Mouse (Mus musculus): Measurements from ENCODE around the gene Dennd6b. TPM values are rescaled to one million over a fixed set of nuclear protein-coding genes. Genes with fewer than 3 reads are reported as not detected.

The Dennd6b gene
- 22.8 and 25.8 TPM in 2 replicates for polyA plus RNA-seq (2015; fragmentation: Nextera tagmentation; extraction: Ambion mirVana)

DNA sequence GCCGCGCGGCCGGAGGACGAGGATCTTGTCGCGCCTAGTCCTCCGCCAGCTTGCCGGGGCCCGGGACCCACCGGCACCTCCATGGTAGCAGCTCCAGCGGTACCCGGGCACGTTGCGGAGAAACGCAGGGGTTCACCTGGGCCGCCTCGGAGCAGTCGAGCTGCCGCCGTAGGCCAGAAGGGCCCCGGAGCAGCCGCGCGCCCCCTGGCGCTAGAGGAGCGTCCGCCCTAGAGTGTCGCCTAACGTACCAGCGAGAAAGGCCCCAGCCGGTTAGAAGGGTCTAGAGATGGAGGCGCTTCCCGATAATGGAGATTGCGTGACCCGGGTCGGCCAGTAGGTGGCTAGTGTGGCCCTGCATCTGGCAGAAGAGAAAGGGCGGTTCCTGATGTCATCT lies at the start of gene Dennd6b:
Dennd6b (minus strand) TSS at position 184 of the 394 bp plus-strand sequence.
- H3K4me3 ChIP-seq, result peak within 1 kb of the TSS; percentile 89
- peaks cover 15% of the 10 kb centered on the region for H3K4me1 ChIP-seq
- H3K27ac ChIP-seq, result peak within 1 kb of the TSS; percentile 99
- peak within 1 kb of the TSS; percentile 96 for H3K9ac ChIP-seq
- peak within 1 kb of the TSS; percentile 78 for H3K4me2 ChIP-seq (replicated peaks)
- under 1% methylated on average over 38 of the region's 38 CpGs for WGBS
- no peaks in the 10 kb centered on the region for H3K9me3 ChIP-seq
- H3K27me3 ChIP-seq, result no peaks in the 10 kb centered on the region
- peak; percentile 98 for ATAC-seq (ENCODE audit: low FRiP score, low read depth)
- H3K36me3 ChIP-seq, result no peaks in the 10 kb centered on the region; the same call in 1 of the 2 replicates

DNA sequence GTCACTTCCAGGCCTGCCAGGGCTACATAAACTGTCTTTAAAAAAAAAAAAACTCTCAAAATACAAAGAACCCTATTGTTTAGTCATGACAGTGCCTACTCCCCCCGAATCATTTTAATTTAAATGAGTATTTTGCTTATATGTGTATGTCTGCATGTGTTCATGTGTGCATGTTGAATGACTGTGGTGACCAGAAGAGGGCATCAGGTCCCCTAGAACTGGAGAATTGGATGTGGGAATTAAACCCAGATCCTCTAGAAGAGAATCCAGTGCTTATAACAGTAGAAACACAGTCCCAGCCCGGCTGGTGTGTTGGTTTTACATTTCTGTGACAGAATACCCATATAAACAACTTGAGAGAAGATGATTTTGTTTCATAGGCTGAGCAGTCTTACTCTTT lies 44.7 kb upstream of the Dennd6b start:
- H3K36me3 ChIP-seq, result peaks cover 39% of the 10 kb centered on the region
- 80% methylated on average over 2 of the region's 2 CpGs for WGBS
- no peak overlapping the region for H3K27ac ChIP-seq
- no peak overlapping the region for H3K4me3 ChIP-seq
- no peak for ATAC-seq (ENCODE audit: low FRiP score, low read depth)
- H3K9me3 ChIP-seq, result no peaks in the 10 kb centered on the region
- no peak overlapping the region for H3K9ac ChIP-seq
- no peak overlapping the region for H3K4me2 ChIP-seq (replicated peaks)
- no peaks in the 10 kb centered on the region for H3K27me3 ChIP-seq
- no peaks in the 10 kb centered on the region for H3K4me1 ChIP-seq

DNA sequence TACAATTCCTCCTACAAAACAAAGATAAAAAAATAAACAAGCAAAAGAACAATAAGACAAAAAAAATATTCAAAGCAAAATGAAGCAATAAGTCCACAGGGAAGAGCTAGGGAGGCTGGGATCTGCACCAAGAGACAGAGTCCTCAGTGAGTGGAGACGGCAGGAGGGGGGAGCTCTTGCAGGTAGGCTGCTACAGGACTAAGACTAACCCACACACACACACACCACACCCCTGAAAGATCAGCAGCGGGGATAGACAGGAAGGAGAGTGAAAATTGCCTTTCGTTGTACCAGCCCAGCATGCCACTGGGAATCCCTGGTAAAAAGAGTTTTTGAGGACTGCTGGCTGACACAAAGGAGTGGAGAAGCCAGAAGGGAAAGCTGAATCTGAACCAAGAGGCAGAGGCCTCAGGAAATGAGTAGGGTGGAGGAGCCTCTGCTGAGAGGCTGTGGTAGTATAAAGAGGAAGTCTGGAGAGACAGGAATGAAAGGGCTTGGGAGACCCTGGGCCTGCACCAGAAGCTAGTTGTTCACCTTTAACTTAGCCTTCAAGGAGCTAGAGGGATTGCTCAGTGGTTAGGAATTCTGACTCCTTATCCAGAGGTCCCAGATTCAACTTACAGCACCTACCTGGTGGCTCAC lies 43.6 kb upstream of the Dennd6b start:
- Histone ChIP-seq H3K36me3 (peaks cover 36% of the 10 kb centered on the region), H3K4me3 (no peak overlapping the region), H3K9ac (no peak overlapping the region), H3K27me3 (no peaks in the 10 kb centered on the region), H3K9me3 (no peaks in the 10 kb centered on the region), H3K27ac (no peak overlapping the region), H3K4me1 (no peaks in the 10 kb centered on the region), H3K4me2 (replicated peaks) (no peak overlapping the region)
- 63% methylated on average over 3 of the region's 3 CpGs for WGBS
- ATAC-seq (ENCODE audit: low FRiP score, low read depth), result no peak

DNA sequence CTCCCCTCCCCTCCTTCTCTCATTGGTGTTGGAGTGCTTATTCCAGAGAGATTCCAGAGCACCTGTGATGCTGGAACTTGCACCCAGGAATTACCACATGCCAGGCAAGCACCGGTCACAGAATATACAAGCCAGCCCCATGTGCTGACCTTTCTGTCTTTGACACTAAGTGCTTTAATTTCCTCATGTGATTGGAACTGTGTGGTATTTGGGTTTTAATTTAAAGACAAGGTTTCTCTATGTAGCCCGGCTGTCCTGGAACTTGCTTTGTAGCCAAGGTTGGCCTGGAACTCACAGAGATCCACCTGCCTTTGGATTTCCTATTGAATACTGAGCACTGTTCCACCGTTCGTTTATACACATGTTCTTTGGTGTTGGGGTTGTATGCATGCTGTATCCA lies 37.8 kb upstream of the Dennd6b start:
- H3K27me3 ChIP-seq, result no peaks in the 10 kb centered on the region
- ATAC-seq (ENCODE audit: low FRiP score, low read depth), result no peak
- H3K4me3 ChIP-seq, result no peak overlapping the region
- H3K27ac ChIP-seq, result no peak overlapping the region
- no peak overlapping the region for H3K9ac ChIP-seq
- H3K36me3 ChIP-seq, result peaks cover 21% of the 10 kb centered on the region
- H3K4me2 ChIP-seq (replicated peaks), result no peak overlapping the region
- H3K9me3 ChIP-seq, result no peaks in the 10 kb centered on the region
- H3K4me1 ChIP-seq, result no peaks in the 10 kb centered on the region
- 85% methylated on average over 4 of the region's 4 CpGs for WGBS

DNA sequence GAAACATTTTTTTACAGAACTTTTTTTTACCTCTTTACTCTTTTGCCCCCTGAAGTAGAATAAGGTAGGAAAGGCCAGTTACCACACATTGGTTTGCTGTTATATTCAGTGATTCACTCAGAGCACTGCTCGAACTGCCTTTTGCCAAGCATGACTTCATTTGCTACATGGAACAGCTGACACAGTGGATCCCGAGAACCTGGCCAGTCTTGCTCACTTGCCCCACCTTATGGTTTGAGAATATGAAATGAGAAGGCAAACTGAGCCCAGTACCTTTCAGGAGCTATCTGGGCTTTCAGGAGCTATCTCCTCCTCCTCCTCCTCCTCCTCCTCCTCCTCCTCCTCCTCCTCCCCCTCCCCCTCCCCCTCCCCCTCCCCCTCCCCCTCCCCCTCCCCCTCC lies 37.3 kb upstream of the Dennd6b start:
- WGBS, result 50% methylated on average over 2 of the region's 2 CpGs
- no peaks in the 10 kb centered on the region for H3K27me3 ChIP-seq
- no peaks in the 10 kb centered on the region for H3K4me1 ChIP-seq
- H3K36me3 ChIP-seq, result peaks cover 21% of the 10 kb centered on the region
- no peak overlapping the region for H3K4me2 ChIP-seq (replicated peaks)
- no peak overlapping the region for H3K9ac ChIP-seq
- no peak for ATAC-seq (ENCODE audit: low FRiP score, low read depth)
- no peaks in the 10 kb centered on the region for H3K9me3 ChIP-seq
- no peak overlapping the region for H3K27ac ChIP-seq
- no peak overlapping the region for H3K4me3 ChIP-seq

DNA sequence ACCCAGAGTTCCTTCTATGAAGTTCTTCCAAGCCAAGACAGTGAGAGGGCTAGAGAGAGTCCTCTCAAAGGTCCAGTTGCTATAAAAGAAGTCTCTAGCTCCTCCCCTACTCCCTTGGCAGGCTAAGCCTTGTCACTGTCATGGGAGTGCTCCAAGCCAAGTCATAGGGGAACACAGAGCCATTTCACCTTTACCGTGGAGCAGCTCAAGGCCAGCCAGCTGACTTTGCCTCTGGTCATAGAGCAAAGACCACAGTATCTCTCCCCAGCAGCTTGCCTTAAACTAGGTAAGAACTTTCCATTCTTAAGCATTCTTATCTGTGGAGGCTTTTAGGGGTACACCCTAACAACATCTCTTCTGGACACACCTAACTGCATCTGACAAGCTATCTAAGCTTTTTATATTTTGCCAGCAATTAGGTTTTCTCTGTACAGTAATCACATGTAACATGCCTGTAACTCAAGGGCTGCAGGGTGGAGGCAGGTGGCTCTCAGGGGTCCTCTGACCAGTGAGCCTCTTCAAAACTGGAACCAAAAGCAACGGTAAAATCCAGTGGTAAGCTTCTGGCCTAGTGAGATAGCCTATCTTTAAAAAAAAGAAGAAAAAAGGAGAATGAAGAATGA lies 19.4 kb upstream of the Dennd6b start:
- H3K4me2 ChIP-seq (replicated peaks), result no peak overlapping the region
- no peak overlapping the region for H3K9ac ChIP-seq
- 86% methylated on average over 2 of the region's 2 CpGs for WGBS
- peaks cover 17% of the 10 kb centered on the region for H3K36me3 ChIP-seq
- H3K27ac ChIP-seq, result no peak overlapping the region
- peaks cover 19% of the 10 kb centered on the region for H3K4me1 ChIP-seq
- no peak overlapping the region for H3K4me3 ChIP-seq
- no peaks in the 10 kb centered on the region for H3K27me3 ChIP-seq
- H3K9me3 ChIP-seq, result peaks cover 3% of the 10 kb centered on the region
- ATAC-seq (ENCODE audit: low FRiP score, low read depth), result no peak

DNA sequence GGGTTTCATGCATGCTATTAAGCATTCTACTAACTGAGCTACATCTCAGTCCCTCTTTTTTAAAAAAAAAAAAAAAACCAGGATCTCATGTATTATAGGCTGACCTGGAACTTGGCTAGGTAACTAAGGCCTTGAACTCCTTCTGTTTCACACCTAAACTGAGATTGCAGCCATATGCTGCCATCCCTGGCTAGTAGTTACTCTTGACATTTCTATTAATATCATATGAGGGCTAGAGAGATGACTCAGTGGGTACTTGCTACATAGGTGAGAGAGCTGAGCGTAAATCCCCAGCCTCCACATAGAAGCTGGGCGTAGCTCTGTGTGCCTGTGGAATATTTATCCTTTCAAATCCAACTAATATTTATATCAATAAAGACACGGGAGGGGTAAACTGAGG lies 18.7 kb upstream of the Dennd6b start:
- peaks cover 3% of the 10 kb centered on the region for H3K9me3 ChIP-seq
- no peak overlapping the region for H3K4me3 ChIP-seq
- H3K27ac ChIP-seq, result no peak overlapping the region
- 91% methylated on average over 3 of the region's 3 CpGs for WGBS
- H3K4me2 ChIP-seq (replicated peaks), result no peak overlapping the region
- H3K9ac ChIP-seq, result no peak overlapping the region
- H3K36me3 ChIP-seq, result peaks cover 17% of the 10 kb centered on the region
- peaks cover 19% of the 10 kb centered on the region for H3K4me1 ChIP-seq
- H3K27me3 ChIP-seq, result no peaks in the 10 kb centered on the region
- no peak for ATAC-seq (ENCODE audit: low FRiP score, low read depth)

DNA sequence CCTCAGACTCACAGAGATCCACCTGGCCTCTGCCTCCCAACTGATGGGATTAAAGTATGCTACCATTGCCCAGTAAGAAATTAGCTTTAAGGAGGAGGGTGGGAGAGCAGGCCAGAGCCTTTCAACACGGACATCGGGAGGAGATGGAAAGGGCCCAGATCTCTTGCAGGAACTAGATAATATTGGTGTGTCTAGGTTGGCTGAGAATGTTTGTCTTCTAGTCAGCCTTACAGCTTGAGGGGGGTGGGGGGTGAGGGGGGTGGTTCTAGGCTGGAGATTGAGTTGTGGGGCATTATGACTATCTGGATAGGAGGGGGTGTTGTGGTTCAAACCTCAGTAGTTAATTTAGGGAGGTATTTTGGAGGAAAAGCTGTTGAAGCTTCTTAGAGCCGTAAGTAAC lies 17.2 kb upstream of the Dennd6b start:
- Histone ChIP-seq H3K9me3 (peaks cover 3% of the 10 kb centered on the region), H3K4me3 (no peak overlapping the region), H3K4me2 (replicated peaks) (no peak overlapping the region), H3K27me3 (no peaks in the 10 kb centered on the region), H3K4me1 (peaks cover 19% of the 10 kb centered on the region), H3K36me3 (peaks cover 17% of the 10 kb centered on the region), H3K27ac (no peak overlapping the region), H3K9ac (no peak overlapping the region)
- ATAC-seq (ENCODE audit: low FRiP score, low read depth), result no peak
- WGBS, result 82% methylated on average over 3 of the region's 3 CpGs

DNA sequence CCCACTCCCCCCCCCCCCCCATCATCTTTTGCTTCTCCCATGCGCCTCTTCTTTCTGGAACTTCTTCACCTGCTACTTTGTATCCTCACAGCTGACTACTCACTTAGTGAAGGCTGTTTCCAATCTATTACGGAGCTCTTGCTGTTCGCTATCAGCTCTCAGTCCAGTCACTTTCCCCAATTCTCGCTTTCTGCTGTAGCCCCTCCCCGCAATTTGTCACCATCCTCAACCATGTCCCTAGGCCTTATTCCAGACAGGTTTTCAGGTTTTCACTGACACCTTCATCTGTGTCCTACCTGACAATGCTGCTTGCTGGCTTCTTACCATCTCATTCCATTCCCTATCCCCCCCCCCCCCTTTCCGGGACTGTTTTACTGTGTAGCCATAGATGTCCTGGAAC lies 16.2 kb upstream of the Dennd6b start:
- Histone ChIP-seq H3K4me1 (peaks cover 19% of the 10 kb centered on the region), H3K9ac (peak overlapping the region; percentile 95), H3K9me3 (peaks cover 3% of the 10 kb centered on the region), H3K4me2 (replicated peaks) (peak overlapping the region; percentile 91), H3K36me3 (peaks cover 17% of the 10 kb centered on the region), H3K27me3 (no peaks in the 10 kb centered on the region), H3K4me3 (peak overlapping the region; percentile 93), H3K27ac (no peak overlapping the region)
- no peak for ATAC-seq (ENCODE audit: low FRiP score, low read depth)
- WGBS, result 49% methylated on average over 6 of the region's 6 CpGs

DNA sequence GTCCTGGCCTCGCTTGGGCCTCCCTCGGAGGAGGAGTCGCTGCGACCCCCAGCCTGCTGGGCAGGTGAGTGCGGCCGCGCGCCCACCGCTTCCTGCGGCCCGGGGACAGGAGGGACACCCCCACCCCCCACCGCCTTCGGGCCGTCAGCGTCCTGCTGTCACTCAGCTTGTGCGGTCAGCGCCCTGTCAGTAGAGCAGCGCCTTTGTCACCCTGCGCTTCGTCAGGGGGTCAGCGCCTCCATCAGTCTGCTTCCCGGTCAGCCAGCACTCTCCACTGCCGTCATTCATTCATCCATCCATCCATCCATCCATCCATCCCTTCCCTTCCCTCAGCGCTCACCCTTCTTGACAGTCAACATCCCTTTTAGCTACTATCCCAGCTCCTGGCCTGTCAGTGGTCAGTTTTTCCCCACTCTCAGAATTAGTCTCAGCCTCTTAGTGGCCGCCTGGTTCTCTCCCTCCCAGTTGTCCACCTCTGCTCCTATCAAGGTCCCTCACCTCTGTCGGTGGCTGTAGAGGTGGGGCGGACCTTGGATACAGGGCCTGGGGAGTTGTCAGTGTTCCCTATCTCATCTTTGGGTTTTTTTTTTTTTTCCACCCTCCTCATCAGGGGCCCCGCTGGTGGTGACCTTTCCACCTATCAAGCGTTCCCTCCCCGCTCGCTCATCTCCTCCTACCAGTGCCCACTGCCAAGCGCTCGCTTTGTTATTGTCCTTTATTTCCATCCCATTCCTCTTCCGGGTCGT lies 15.6 kb upstream of the Dennd6b start:
- H3K4me3 ChIP-seq, result peak overlapping the region; percentile 93
- H3K9ac ChIP-seq, result peak overlapping the region; percentile 95
- ATAC-seq (ENCODE audit: low FRiP score, low read depth), result peak; percentile 6
- WGBS, result 1% methylated on average over 34 of the region's 35 CpGs
- peaks cover 16% of the 10 kb centered on the region for H3K36me3 ChIP-seq
- peaks cover 3% of the 10 kb centered on the region for H3K9me3 ChIP-seq
- no peaks in the 10 kb centered on the region for H3K27me3 ChIP-seq
- peak overlapping the region; percentile 78; the same call in 1 of the 2 replicates for H3K27ac ChIP-seq
- peak overlapping the region; percentile 91 for H3K4me2 ChIP-seq (replicated peaks)
- peaks cover 19% of the 10 kb centered on the region for H3K4me1 ChIP-seq

DNA sequence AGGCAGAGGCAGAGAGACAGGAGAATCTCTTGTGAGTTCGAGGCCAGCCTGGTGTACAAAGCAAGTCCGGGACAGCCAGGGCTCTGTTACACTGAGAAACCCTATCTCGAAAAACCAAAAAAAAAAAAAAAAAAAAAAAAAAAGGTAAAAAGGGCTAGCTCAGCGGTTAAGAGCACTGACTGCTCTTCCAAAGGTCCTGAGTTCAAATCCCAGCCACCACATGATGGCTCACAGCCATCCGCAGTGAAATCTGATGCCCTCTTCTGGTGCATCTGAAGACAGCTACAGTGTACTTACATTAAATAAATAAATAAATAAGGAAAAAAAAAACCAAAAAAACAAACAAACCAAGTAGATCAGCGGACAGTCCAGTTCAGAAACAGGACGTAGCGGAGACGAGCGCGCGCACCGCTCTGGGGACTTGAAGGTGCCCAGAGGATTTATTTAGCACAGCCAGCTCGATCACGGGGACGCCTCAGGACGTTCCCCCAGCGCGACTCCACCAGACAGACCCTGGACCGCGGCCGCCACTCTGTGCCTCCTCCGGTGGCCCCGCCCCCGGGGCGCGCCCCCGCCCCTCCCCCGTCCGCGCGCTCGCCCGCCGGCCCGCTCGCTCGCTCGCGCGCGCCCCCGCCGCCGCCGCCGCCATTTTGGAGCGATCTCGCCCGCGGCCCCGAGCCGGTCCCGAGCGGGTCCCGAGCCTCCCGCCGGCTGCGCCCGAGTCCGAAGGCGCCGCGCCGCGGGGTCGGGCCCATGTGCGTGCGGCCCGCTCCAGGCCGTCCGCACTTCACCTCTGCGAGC lies 14.8 kb upstream of the Dennd6b start, which contains the start of gene Ppp6r2:
Ppp6r2 (plus strand) TSS at position 639 of the 801 bp plus-strand sequence.
- H3K4me3 ChIP-seq, result peak within 1 kb of the TSS; percentile 93
- ATAC-seq (ENCODE audit: low FRiP score, low read depth), result peak; percentile 78
- WGBS, result 3% methylated on average over 46 of the region's 73 CpGs

More for the DNA sequence above, 14.8 kb upstream of the Dennd6b start, which contains the start of gene Ppp6r2:
- Histone ChIP-seq H3K9ac (peak within 1 kb of the TSS; percentile 95), H3K4me1 (peaks cover 19% of the 10 kb centered on the region), H3K36me3 (peaks cover 8% of the 10 kb centered on the region), H3K4me2 (replicated peaks) (peak within 1 kb of the TSS; percentile 91), H3K9me3 (no peaks in the 10 kb centered on the region), H3K27ac (peak within 1 kb of the TSS; percentile 78; the same call in 1 of the 2 replicates), H3K27me3 (no peaks in the 10 kb centered on the region)
